Mouse (Mus musculus) regulatory T cell (primary cell): ENCODE data around the gene Cep131.

Experiments used
- in situ Hi-C: fragments of 300-600 bp; cut with MboI, MseI; formaldehyde crosslinking; loops from one replicate; pipeline ENCODE4 v1.15.1; 2025; ENCODE audit warnings: high pct_unique_total_duplicates

The Cep131 gene

GRCm38 (mm10) chr11:120053846-120054245, 32.8 kb downstream of the Cep131 start:
- in situ Hi-C loops, result no loop called here

- in situ Hi-C loops, result no loop called here
Measured at GRCm38 (mm10) chr11:120052274-120052673, 34.4 kb downstream of the Cep131 start.

- in situ Hi-C loops, result no loop called here
Measured at GRCm38 (mm10) chr11:120051124-120051811, 35.4 kb downstream of the Cep131 start.

- in situ Hi-C loops, result no loop called here
Measured at GRCm38 (mm10) chr11:120049067-120049466, 37.6 kb downstream of the Cep131 start.

- in situ Hi-C loops, result no loop called here
Measured at GRCm38 (mm10) chr11:120048252-120048556, 38.4 kb downstream of the Cep131 start.

GRCm38 (mm10) chr11:120047531-120048251, 38.9 kb downstream of the Cep131 start:
- in situ Hi-C loops, result no loop called here

- in situ Hi-C loops, result no loop called here
Measured at GRCm38 (mm10) chr11:120046553-120047191, 40.0 kb downstream of the Cep131 start, which contains the start of gene Aatk. Aatk (minus strand) TSS chr11:120047167.

- in situ Hi-C loops, result no loop called here
Measured at GRCm38 (mm10) chr11:120045839-120046552, 40.6 kb downstream of the Cep131 start.

- in situ Hi-C loops, result no loop called here
Measured at GRCm38 (mm10) chr11:120045341-120045740, 41.3 kb downstream of the Cep131 start.

- in situ Hi-C loops, result no loop called here
Measured at GRCm38 (mm10) chr11:120042141-120042838, 44.3 kb downstream of the Cep131 start.

GRCm38 (mm10) chr11:120041191-120042123, 45.2 kb downstream of the Cep131 start:
- in situ Hi-C loops, result no loop called here

GRCm38 (mm10) chr11:120040440-120040839, 46.2 kb downstream of the Cep131 start:
- in situ Hi-C loops, result no loop called here

- in situ Hi-C loops, result no loop called here
Measured at GRCm38 (mm10) chr11:120039581-120039980, 47.0 kb downstream of the Cep131 start.

GRCm38 (mm10) chr11:120034762-120035161, 51.9 kb downstream of the Cep131 start:
- in situ Hi-C loops, result no loop called here

- in situ Hi-C loops, result no loop called here
Measured at GRCm38 (mm10) chr11:120034306-120034705, 52.3 kb downstream of the Cep131 start.

- in situ Hi-C loops, result no loop called here
Measured at GRCm38 (mm10) chr11:120033473-120033872, 53.2 kb downstream of the Cep131 start.

- in situ Hi-C loops, result no loop called here
Measured at GRCm38 (mm10) chr11:120032052-120032451, 54.6 kb downstream of the Cep131 start.

- in situ Hi-C loops, result no loop called here
Measured at GRCm38 (mm10) chr11:120030145-120030901, 56.3 kb downstream of the Cep131 start.

GRCm38 (mm10) chr11:120029431-120030144, 57.0 kb downstream of the Cep131 start:
- in situ Hi-C loops, result no loop called here
